Mouse (Mus musculus): ENCODE measurements around the gene Grip1. TPM values are rescaled to one million over a fixed set of nuclear protein-coding genes. Genes with fewer than 3 reads are reported as not detected.
A peak's percentile ranks its signal among the peaks of the same experiment; 100 is the strongest.

Gene Grip1
- polyA plus RNA-seq, 1 experiment from 2014 or later: 0.53 TPM

DNA sequence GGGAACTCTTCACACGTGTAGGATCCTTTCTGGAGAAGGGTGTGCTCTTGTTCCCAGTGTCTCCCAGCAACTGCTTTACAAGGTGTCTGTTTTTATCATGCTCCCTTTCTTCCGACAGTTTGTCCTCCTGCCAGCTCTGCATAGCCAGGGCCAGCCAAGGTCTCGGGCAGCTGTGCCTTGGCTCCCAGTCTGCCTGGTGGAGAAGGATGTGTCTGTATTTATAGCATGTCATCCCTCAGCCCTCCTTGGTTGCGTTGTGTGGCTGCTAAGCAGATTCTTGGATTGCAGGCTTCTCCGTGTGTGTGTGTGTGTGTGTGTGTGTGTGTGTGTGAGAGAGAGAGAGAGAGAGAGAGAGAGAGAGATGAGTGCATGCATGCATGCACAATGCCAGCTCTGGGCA lies 42.6 kb downstream of the Grip1 start:
- Histone ChIP-seq H3K9ac (no peak overlapping the region), H3K4me1 (replicated peaks) (no peaks in the 10 kb centered on the region), H3K4me2 (no peak overlapping the region), H3K36me3 (replicated peaks) (no peaks in the 10 kb centered on the region), H3K4me3 (replicated peaks) (no peak overlapping the region), H3K27ac (replicated peaks) (no peak overlapping the region), H3K9me3 (replicated peaks) (no peaks in the 10 kb centered on the region; the same call in 1 of the 2 replicates), H3K27me3 (no peaks in the 10 kb centered on the region)
- WGBS (ENCODE audit: insufficient replicate concordance): 55% methylated on average over 5 of the region's 5 CpGs
- no peak for ATAC-seq (ENCODE audit: insufficient read depth)

DNA sequence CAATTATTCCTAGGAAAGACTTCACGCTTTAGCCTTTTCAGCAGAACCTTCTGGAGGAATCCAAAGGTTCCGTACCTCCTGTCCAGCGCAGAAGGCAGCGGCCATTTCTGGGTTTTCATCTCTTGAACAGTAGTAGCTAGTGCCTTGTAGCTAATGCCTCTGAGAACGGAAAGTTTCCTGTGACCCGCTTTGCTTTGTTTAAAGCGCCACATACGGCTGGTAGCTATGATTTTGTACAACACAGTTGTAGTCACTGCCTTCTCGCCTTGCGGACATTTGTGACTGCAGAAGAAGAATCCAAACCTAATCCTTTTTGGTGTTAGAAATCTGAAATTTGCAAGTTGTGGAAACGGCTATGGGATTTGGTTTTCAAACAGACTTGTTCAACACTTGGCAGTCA lies 68.1 kb downstream of the Grip1 start:
- H3K9ac ChIP-seq: no peak overlapping the region
- no peak overlapping the region for H3K4me3 ChIP-seq (replicated peaks)
- H3K4me1 ChIP-seq (replicated peaks): no peaks in the 10 kb centered on the region
- H3K36me3 ChIP-seq (replicated peaks): no peaks in the 10 kb centered on the region
- no peak overlapping the region for H3K4me2 ChIP-seq
- WGBS (ENCODE audit: insufficient replicate concordance): 75% methylated on average over 11 of the region's 11 CpGs
- no peak for ATAC-seq (ENCODE audit: insufficient read depth)
- H3K9me3 ChIP-seq (replicated peaks): no peaks in the 10 kb centered on the region
- no peak overlapping the region for H3K27ac ChIP-seq (replicated peaks)
- no peaks in the 10 kb centered on the region for H3K27me3 ChIP-seq

GRCm38 (mm10) chr10:119525730-119526129 lies 72.1 kb downstream of the Grip1 start:
- ATAC-seq (ENCODE audit: insufficient read depth): 0 out of 2 replicates have a peak, but pooled peaks have one; percentile 37
- no peaks in the 10 kb centered on the region for H3K9me3 ChIP-seq (replicated peaks)
- no peak overlapping the region for H3K4me3 ChIP-seq (replicated peaks)
- no peak overlapping the region for H3K9ac ChIP-seq
- no peaks in the 10 kb centered on the region for H3K4me1 ChIP-seq (replicated peaks)
- no peaks in the 10 kb centered on the region for H3K36me3 ChIP-seq (replicated peaks)
- no peaks in the 10 kb centered on the region for H3K27me3 ChIP-seq
- no peak overlapping the region for H3K4me2 ChIP-seq
- no peak overlapping the region for H3K27ac ChIP-seq (replicated peaks)
- WGBS (ENCODE audit: insufficient replicate concordance): 60% methylated on average over 3 of the region's 3 CpGs

DNA sequence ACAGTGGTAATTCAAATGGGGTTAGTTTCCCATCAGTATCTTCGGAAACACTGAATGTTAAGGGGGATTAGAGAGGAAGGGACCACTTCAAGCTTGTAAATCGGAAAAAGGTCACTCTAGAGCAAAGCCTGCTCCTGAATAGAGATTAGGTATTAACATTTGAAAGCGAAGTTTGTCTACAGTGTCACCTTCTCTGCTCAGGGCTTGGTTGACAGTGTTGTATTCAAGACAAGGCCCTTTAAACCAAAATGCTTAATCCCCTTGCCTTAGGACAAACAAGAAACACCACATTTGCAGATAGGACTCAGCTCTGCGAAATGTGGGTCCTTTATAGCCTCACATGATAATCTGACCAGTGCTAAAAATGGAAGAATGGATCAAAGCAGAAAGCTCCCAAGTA lies 81.2 kb downstream of the Grip1 start:
- Histone ChIP-seq H3K9me3 (replicated peaks) (no peaks in the 10 kb centered on the region), H3K27me3 (no peaks in the 10 kb centered on the region), H3K36me3 (replicated peaks) (no peaks in the 10 kb centered on the region), H3K4me1 (replicated peaks) (no peaks in the 10 kb centered on the region), H3K27ac (replicated peaks) (no peak overlapping the region), H3K9ac (no peak overlapping the region), H3K4me2 (no peak overlapping the region), H3K4me3 (replicated peaks) (no peak overlapping the region)
- ATAC-seq (ENCODE audit: insufficient read depth): no peak
- 46% methylated on average over 4 of the region's 4 CpGs for WGBS (ENCODE audit: insufficient replicate concordance)

GRCm38 (mm10) chr10:119541655-119542054 lies 88.0 kb downstream of the Grip1 start:
- ATAC-seq (ENCODE audit: insufficient read depth): no peak
- H3K36me3 ChIP-seq (replicated peaks): no peaks in the 10 kb centered on the region
- H3K27me3 ChIP-seq: no peaks in the 10 kb centered on the region
- H3K4me2 ChIP-seq: no peak overlapping the region
- H3K4me1 ChIP-seq (replicated peaks): no peaks in the 10 kb centered on the region
- H3K9ac ChIP-seq: no peak overlapping the region
- WGBS (ENCODE audit: insufficient replicate concordance): 61% methylated on average over 4 of the region's 4 CpGs
- H3K4me3 ChIP-seq (replicated peaks): no peak overlapping the region
- H3K27ac ChIP-seq (replicated peaks): no peak overlapping the region
- H3K9me3 ChIP-seq (replicated peaks): no peaks in the 10 kb centered on the region

DNA sequence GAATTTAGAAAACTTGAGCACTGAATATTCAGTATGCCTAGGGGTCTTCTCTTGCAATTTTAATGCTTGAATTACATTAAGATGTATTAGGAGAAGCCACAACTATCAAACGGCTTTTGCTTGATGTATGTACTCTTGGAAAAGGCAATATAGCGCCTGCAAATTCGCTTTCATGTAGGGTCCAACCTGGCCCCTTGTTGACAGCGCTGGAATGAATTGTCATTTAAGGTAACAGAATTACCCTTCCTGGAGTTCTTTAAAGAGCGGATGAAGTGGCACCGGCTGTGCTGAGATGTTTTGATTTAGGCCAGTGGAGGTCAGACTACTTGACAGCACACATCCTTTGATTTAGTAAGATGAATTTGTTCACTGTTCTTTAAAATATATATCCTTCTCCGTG lies 90.1 kb downstream of the Grip1 start:
- Histone ChIP-seq H3K9ac (no peak overlapping the region), H3K4me2 (no peak overlapping the region), H3K36me3 (replicated peaks) (no peaks in the 10 kb centered on the region), H3K9me3 (replicated peaks) (no peaks in the 10 kb centered on the region), H3K27ac (replicated peaks) (no peak overlapping the region), H3K27me3 (no peaks in the 10 kb centered on the region), H3K4me3 (replicated peaks) (no peak overlapping the region), H3K4me1 (replicated peaks) (no peaks in the 10 kb centered on the region)
- no peak for ATAC-seq (ENCODE audit: insufficient read depth)
- WGBS (ENCODE audit: insufficient replicate concordance): 55% methylated on average over 7 of the region's 7 CpGs

DNA sequence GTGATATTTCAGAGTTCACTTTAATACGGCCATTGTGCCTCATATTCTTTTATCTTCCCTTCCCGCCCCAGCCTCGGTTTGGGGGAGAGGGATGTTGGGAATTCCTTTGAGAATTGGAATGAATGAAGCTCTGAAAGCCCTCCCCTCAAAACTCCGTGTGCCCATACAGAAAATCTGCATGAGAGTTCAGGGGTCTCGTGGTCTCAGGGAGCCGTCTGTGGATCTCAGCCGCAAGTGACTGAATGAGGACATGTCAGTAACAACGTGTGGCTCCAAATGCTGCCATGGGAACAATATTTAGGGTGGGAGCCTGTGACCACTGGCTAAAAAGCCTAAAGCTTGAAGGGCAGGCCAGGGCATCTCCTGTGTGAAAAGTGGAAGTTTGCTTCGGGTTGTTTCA lies 91.1 kb downstream of the Grip1 start:
- 61% methylated on average over 9 of the region's 9 CpGs for WGBS (ENCODE audit: insufficient replicate concordance)
- no peaks in the 10 kb centered on the region for H3K9me3 ChIP-seq (replicated peaks)

DNA sequence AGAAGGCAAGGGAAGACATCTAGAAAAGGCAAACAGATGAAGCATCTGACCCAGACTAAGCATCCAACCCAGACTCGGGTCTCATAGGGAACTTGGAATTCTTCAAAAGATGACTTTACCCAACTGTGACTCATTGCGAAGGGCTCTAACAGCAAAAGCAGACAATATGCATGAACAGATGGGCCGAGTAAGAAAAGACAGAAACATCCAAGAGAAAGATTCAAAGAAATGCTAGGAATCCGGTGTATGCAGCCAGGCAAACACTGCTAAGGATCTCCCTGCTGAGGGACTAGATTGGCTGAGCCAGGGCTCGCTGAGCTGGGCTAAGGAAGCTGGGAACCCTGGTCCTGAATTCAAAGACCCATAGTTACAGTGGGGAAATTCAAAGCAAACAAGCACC lies 94.2 kb downstream of the Grip1 start:
- H3K9me3 ChIP-seq (replicated peaks): no peaks in the 10 kb centered on the region
- no peak overlapping the region for H3K4me2 ChIP-seq
- 62% methylated on average over 5 of the region's 5 CpGs for WGBS (ENCODE audit: insufficient replicate concordance)
- no peak overlapping the region for H3K9ac ChIP-seq
- no peaks in the 10 kb centered on the region for H3K36me3 ChIP-seq (replicated peaks)
- no peaks in the 10 kb centered on the region for H3K4me1 ChIP-seq (replicated peaks)
- H3K27me3 ChIP-seq: no peaks in the 10 kb centered on the region
- no peak overlapping the region for H3K4me3 ChIP-seq (replicated peaks)
- no peak for ATAC-seq (ENCODE audit: insufficient read depth)
- no peak overlapping the region for H3K27ac ChIP-seq (replicated peaks)

More for the DNA sequence above, 91.1 kb downstream of the Grip1 start:
- Histone ChIP-seq H3K4me1 (replicated peaks) (no peaks in the 10 kb centered on the region), H3K27ac (replicated peaks) (no peak overlapping the region), H3K4me3 (replicated peaks) (no peak overlapping the region), H3K9ac (no peak overlapping the region), H3K36me3 (replicated peaks) (no peaks in the 10 kb centered on the region), H3K4me2 (no peak overlapping the region), H3K27me3 (no peaks in the 10 kb centered on the region)
- ATAC-seq (ENCODE audit: insufficient read depth): no peak

DNA sequence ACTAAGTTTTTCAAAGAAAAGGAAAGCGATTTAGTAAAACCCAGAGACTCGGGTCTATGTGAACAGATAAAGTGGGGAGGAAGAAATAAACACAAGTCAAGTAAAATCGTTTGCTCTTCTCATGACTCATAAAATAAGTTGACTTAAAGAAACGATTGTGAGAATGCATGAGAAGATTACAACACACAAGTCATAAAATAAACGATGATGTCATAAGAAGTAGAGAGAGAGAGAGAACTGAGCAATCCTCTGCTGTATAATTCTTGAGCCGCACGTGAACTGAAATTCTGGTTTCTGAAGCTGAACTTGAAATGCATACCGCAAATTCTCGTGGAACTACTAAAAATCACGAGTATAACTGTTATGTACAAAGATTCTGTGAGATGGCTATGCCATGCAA lies 95.1 kb downstream of the Grip1 start:
- Histone ChIP-seq H3K27me3 (no peaks in the 10 kb centered on the region), H3K36me3 (replicated peaks) (no peaks in the 10 kb centered on the region), H3K4me1 (replicated peaks) (no peaks in the 10 kb centered on the region), H3K9ac (no peak overlapping the region), H3K27ac (replicated peaks) (no peak overlapping the region), H3K4me3 (replicated peaks) (no peak overlapping the region), H3K4me2 (no peak overlapping the region), H3K9me3 (replicated peaks) (no peaks in the 10 kb centered on the region)
- no peak for ATAC-seq (ENCODE audit: insufficient read depth)
- WGBS (ENCODE audit: insufficient replicate concordance): 66% methylated on average over 10 of the region's 10 CpGs

DNA sequence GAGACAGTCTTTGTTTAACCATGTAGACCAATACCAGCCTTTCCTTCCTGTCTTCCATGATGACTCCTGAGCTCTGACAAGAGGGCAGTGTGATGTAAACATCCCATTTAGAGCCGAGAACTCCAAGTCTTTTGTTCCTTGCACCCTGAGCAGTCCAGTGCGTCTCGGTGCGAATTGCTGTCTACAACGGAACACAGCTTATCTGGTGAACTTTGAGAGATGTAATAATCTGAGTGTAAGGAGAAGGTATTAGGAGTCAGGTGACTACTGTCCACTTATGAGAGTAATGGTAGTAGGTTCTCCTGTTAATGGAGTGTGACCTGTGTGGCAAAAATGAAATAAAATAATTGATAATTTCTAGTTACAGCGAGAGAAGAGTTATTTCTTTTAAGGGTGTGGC lies 97.0 kb downstream of the Grip1 start:
- ATAC-seq (ENCODE audit: insufficient read depth): no peak
- 60% methylated on average over 6 of the region's 6 CpGs for WGBS (ENCODE audit: insufficient replicate concordance)
- no peak overlapping the region for H3K4me2 ChIP-seq

DNA sequence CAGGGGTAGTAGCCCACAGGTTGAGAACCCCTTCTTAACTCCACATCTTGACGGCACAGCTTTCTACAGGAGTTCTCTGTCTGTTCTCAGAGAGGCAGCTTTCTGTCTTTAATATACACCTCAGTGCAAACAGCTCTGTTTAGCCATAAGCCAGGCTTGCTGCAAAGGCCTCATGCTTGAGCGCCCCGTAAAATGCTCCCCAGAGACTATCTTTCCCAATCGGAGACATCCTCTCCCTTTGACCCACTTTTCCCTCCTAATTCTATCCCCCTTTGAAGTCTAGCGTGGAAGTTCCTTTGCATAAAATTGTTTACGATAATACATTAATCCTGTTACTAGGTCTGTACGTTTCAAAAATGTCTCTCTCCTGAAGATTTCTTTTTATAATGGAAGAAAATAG lies 102.7 kb downstream of the Grip1 start:
- no peak overlapping the region for H3K27ac ChIP-seq (replicated peaks)
- no peaks in the 10 kb centered on the region for H3K4me1 ChIP-seq (replicated peaks)
- H3K9ac ChIP-seq: no peak overlapping the region
- 69% methylated on average over 7 of the region's 7 CpGs for WGBS (ENCODE audit: insufficient replicate concordance)
- H3K27me3 ChIP-seq: no peaks in the 10 kb centered on the region
- no peak overlapping the region for H3K4me2 ChIP-seq
- H3K9me3 ChIP-seq (replicated peaks): no peaks in the 10 kb centered on the region
- ATAC-seq (ENCODE audit: insufficient read depth): no peak
- no peak overlapping the region for H3K4me3 ChIP-seq (replicated peaks)
- no peaks in the 10 kb centered on the region for H3K36me3 ChIP-seq (replicated peaks)

More for the DNA sequence above, 97.0 kb downstream of the Grip1 start:
- H3K36me3 ChIP-seq (replicated peaks): no peaks in the 10 kb centered on the region
- no peaks in the 10 kb centered on the region for H3K4me1 ChIP-seq (replicated peaks)
- no peaks in the 10 kb centered on the region for H3K27me3 ChIP-seq
- H3K9ac ChIP-seq: no peak overlapping the region
- H3K27ac ChIP-seq (replicated peaks): no peak overlapping the region
- H3K4me3 ChIP-seq (replicated peaks): no peak overlapping the region
- no peaks in the 10 kb centered on the region for H3K9me3 ChIP-seq (replicated peaks)

DNA sequence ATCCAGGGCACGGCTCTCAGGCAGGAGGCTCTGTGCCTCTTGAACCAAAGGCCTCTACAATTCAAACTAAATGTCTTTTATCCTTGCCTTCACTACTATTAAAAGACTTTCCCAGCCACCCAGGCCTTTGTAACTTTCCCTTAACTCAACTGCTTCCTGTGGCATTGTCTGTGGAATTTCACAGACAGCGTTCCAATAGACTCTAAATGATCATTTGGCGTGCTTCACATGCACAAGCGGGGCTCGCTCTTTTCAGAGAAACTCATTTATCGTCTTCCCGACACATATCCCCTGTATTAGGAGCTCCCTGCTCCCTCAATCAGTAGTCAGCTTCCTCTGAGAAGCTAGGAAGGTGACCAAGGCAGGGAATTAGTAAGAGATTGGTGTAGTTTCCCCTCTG lies 104.8 kb downstream of the Grip1 start:
- no peak for ATAC-seq (ENCODE audit: insufficient read depth)
- H3K4me2 ChIP-seq: no peak overlapping the region

More for the DNA sequence above, 104.8 kb downstream of the Grip1 start:
- Histone ChIP-seq H3K27me3 (no peaks in the 10 kb centered on the region), H3K4me3 (replicated peaks) (no peak overlapping the region), H3K4me1 (replicated peaks) (no peaks in the 10 kb centered on the region), H3K27ac (replicated peaks) (no peak overlapping the region), H3K36me3 (replicated peaks) (no peaks in the 10 kb centered on the region), H3K9ac (no peak overlapping the region), H3K9me3 (replicated peaks) (no peaks in the 10 kb centered on the region)
- 73% methylated on average over 7 of the region's 7 CpGs for WGBS (ENCODE audit: insufficient replicate concordance)

All from liver, embryonic 15.5 days (tissue).